In the genomic region with DNA sequence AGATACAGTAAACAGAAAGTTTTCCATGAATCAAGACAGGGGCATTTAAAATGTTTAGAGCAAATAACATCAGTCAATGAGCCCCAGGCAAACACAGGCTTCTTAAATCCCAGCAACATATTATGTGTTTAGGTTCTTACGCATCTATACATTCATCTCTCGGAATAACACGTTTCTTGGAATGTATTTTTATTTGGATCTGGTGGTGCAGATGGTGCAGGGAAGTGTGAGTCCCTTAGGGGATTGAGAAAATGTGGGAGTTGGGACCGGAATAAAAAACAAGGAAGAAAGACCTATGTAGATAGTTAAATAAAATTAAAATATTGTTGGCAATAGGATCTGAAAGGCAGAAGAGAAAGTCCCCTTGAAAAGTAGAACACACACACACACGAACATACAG, we compare ENCODE assay signal across 5 mouse cellular contexts.
"Had no signal": no experiment of that assay in that cellular context is flagged by ENCODE, and none has a peak within 500 bp of the region (broad histone marks: within the 10 kb centered on the region; RNA-seq: fewer than 3 reads in every experiment).

No protein-coding gene starts in this region.

- DNase-seq: kidney, adult 2 months; kidney, postnatal 14 days; lung, postnatal 14 days; thymus, adult 2 months; thymus, postnatal 25 days had no signal
